Mouse (Mus musculus) intestine, embryonic 15.5 days (tissue): Measurements from ENCODE around the gene Rab25. TPM values are rescaled to one million over a fixed set of nuclear protein-coding genes. Genes with fewer than 3 reads are reported as not detected.

Experiments
- ATAC-seq: fragments of 200-750 bp; cut with Nextera tagmentation; 2 replicates; pipeline ENCODE4 v1.8.0; 2017; ENCODE audit warnings: moderate TSS enrichment, moderate library complexity
- H3K27ac ChIP-seq: fragments of 300-500 bp; sonication (generic); 2 replicates; pipeline ENCODE4 v1.5.1; 2015; ENCODE audit warnings: mild to moderate bottlenecking, inconsistent platforms
- H3K27me3 ChIP-seq: fragments of 300-500 bp; sonication (generic); replicated peaks from 2 replicates; pipeline ENCODE4 v1.6.1; 2015; ENCODE audit warnings: inconsistent platforms
- H3K36me3 ChIP-seq: fragments of 300-500 bp; sonication (generic); 2 replicates; pipeline ENCODE4 v1.6.1; 2015; ENCODE audit warnings: inconsistent platforms
- H3K4me1 ChIP-seq: fragments of 300-500 bp; sonication (generic); replicated peaks from 2 replicates; pipeline ENCODE4 v1.6.1; 2015; ENCODE audit warnings: inconsistent platforms
- H3K4me2 ChIP-seq: fragments of 300-500 bp; sonication (generic); replicated peaks from 2 replicates; pipeline ENCODE4 v1.6.1; 2015; ENCODE audit warnings: mild to moderate bottlenecking, inconsistent platforms
- H3K4me3 ChIP-seq: fragments of 300-500 bp; sonication (generic); replicated peaks from 2 replicates; pipeline ENCODE4 v1.5.1; 2015; ENCODE audit warnings: inconsistent platforms
- H3K9ac ChIP-seq: fragments of 300-500 bp; sonication (generic); 2 replicates; pipeline ENCODE4 v1.6.1; 2015; ENCODE audit warnings: inconsistent platforms
- H3K9me3 ChIP-seq: fragments of 300-500 bp; sonication (generic); 2 replicates; pipeline ENCODE4 v1.6.1; 2016; ENCODE audit warnings: inconsistent platforms
- WGBS: fragments of 180-500 bp; shearing (Covaris S2); methylation state at CpG from one replicate; pipeline ENCODE4 v1.1.7; 2015; 5-methylcytosine and 5-hydroxymethylcytosine counted together
- polyA plus RNA-seq: library from polyadenylated mRNA; unstranded; fragments of >200 nt; fragmentation: Nextera tagmentation; extraction: Ambion mirVana; gene quantifications from 2 replicates; pipeline ENCODE4 v1.2.1, GENCODE M21; 2015

Rab25 gene
- polyA plus RNA-seq, 1 experiment from 2014 or later: 75.2 TPM

DNA sequence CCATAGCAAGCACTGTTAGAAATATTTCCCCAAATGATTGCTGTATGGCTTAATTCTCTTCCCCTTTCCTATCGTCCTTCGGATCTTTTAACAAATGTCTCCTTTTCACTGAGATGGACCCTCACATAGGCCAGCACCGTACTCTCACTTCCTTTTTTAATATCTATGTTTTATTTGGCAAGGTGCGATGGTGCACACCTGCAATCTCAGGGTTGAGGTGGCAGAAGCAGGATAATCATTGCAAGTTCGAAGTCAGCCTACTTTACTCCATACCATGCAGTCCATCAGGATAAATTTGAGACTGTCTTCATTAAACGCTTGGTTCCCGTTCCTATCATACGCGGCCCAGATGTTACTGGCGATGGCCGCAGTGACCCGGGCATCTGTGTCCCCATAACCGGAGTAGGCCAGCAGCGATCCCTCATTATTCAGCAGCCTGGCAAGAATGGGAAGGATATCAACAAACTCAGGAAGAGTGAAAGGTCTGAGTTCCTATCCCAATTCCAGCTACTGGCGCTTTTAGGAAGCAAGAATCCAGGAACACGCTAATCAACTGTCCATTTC, 4.1 kb upstream of the Rab25 start:
- Histone ChIP-seq H3K36me3 (peaks cover 14% of the 10 kb centered on the region; the same call in 1 of the 2 replicates), H3K4me1 (peaks cover 22% of the 10 kb centered on the region; the same call in 1 of the 2 replicates), H3K27me3 (no peaks in the 10 kb centered on the region), H3K4me2 (peak overlapping the region; percentile 85), H3K27ac (peak overlapping the region; percentile 94), H3K4me3 (peak overlapping the region; percentile 85), H3K9ac (peak overlapping the region; percentile 78), H3K9me3 (no peaks in the 10 kb centered on the region)
- 15% methylated on average over 16 of the region's 16 CpGs for WGBS
- no peak for ATAC-seq

- no peaks in the 10 kb centered on the region for H3K9me3 ChIP-seq
- H3K4me1 ChIP-seq: peaks cover 28% of the 10 kb centered on the region; the same call in 1 of the 2 replicates
- peak overlapping the region; percentile 2; the same call in 1 of the 2 replicates for H3K9ac ChIP-seq
- H3K27me3 ChIP-seq: no peaks in the 10 kb centered on the region
- 53% methylated on average over 4 of the region's 4 CpGs for WGBS
- H3K4me3 ChIP-seq: peak overlapping the region; percentile 85
- peaks cover 8% of the 10 kb centered on the region; the same call in 1 of the 2 replicates for H3K36me3 ChIP-seq
- H3K4me2 ChIP-seq: peak overlapping the region; percentile 85
- H3K27ac ChIP-seq: no peak overlapping the region
- no peak for ATAC-seq
Observed at GRCm38 (mm10) chr3:88551586-88551985, 3.5 kb upstream of the Rab25 start.

DNA sequence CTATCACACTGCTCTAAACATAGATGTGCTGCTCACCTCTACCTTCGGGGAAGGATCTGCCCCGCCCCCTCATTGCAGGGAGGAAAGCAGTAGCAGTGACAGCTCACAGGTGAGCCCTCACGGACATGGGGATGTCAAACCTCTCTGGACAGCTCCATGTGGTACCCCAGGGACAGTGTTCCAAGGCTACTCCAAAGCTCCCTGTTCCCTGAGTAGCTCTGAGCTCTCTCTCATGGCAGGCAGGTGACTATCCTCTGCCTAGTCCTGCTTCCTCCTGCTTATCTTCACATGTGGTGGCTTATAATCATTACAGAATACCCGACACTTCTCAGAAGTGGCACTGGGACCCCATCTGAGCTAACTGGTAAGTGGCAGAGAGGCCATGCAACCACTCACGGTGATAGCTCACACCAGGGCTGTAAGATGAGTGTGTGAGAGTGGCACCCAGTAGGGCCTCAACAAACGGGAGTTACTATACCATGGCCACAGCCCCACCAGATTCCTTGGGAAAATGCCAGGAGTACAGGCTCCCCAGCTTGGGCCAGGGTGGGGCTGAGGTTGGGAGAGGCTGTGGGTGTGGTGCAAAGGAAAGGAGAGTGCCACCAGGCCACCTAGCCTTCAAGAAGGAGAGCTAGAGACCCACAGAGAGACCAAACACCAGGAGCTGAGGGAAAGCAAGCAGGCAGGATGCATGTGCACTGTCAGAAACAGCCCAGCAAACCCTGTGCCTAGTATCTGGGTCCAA, 1.3 kb downstream of the Rab25 start:
- WGBS: 60% methylated on average over 6 of the region's 6 CpGs
- no peak overlapping the region for H3K4me3 ChIP-seq
- no peaks in the 10 kb centered on the region for H3K27me3 ChIP-seq
- no peaks in the 10 kb centered on the region for H3K36me3 ChIP-seq
- peak overlapping the region; percentile 52 for H3K4me2 ChIP-seq
- 0 out of 2 replicates have a peak overlapping the region, but pooled peaks have one; percentile 13 for H3K9ac ChIP-seq
- peak; percentile 26 for ATAC-seq
- peaks cover 14% of the 10 kb centered on the region; the same call in 1 of the 2 replicates for H3K4me1 ChIP-seq
- no peak overlapping the region for H3K27ac ChIP-seq
- no peaks in the 10 kb centered on the region for H3K9me3 ChIP-seq

- 66% methylated on average over 20 of the region's 20 CpGs for WGBS
- no peak overlapping the region for H3K9ac ChIP-seq
- H3K4me2 ChIP-seq: no peak overlapping the region
- H3K27ac ChIP-seq: no peak overlapping the region
- no peak overlapping the region for H3K4me3 ChIP-seq
- no peaks in the 10 kb centered on the region for H3K36me3 ChIP-seq
- H3K9me3 ChIP-seq: no peaks in the 10 kb centered on the region
- H3K27me3 ChIP-seq: no peaks in the 10 kb centered on the region
- H3K4me1 ChIP-seq: peaks cover 10% of the 10 kb centered on the region; the same call in 1 of the 2 replicates
- no peak for ATAC-seq
Observed at GRCm38 (mm10) chr3:88544955-88545591, 3.0 kb downstream of the Rab25 start.

GRCm38 (mm10) chr3:88544514-88544913, 3.6 kb downstream of the Rab25 start:
- Histone ChIP-seq H3K27ac (no peak overlapping the region), H3K9ac (no peak overlapping the region), H3K27me3 (no peaks in the 10 kb centered on the region), H3K36me3 (no peaks in the 10 kb centered on the region), H3K4me2 (no peak overlapping the region), H3K9me3 (no peaks in the 10 kb centered on the region), H3K4me3 (no peak overlapping the region), H3K4me1 (peaks cover 10% of the 10 kb centered on the region; the same call in 1 of the 2 replicates)
- no peak for ATAC-seq
- WGBS: 46% methylated on average over 5 of the region's 5 CpGs

DNA sequence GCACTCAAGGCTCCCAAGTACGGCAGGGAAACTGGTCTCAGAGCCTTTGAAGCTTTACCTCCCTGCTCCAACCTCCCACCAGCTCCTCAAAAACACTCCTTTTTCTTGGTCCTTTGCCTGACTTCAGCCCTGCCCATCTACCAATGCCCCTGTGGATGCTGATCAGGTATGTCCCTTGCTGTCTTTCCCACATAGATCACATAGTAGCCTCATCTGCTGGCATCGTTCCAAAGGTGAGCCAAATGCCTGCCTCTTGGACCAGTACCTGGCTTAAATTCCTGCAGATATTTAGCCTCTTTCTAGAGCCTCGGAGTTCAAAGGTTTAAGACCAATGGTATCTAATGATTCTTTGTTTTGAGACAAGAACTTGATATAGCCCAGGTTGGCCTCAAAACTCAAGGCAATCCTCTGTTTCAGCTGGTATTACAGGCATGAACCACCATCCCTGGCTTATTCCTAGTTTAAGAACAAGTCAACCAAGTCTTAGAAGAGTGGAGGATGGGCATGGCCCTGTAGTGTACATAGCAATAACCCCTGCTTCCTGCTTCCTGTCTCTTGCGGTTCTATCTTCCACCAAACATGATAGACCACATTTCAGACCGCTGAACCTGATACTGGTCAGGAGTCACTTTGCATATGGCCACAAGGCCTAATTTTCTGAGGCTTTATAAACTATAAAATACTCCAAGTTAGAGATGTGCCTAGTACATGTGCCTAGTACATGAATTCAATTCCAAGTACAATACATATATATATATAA, 4.3 kb downstream of the Rab25 start:
- Histone ChIP-seq H3K36me3 (peaks cover under 1% of the 10 kb centered on the region; the same call in 1 of the 2 replicates), H3K4me2 (no peak overlapping the region), H3K27ac (no peak overlapping the region), H3K27me3 (no peaks in the 10 kb centered on the region), H3K9ac (no peak overlapping the region), H3K9me3 (no peaks in the 10 kb centered on the region), H3K4me1 (peaks cover 13% of the 10 kb centered on the region), H3K4me3 (no peak overlapping the region)
- ATAC-seq: no peak
- WGBS: 63% methylated on average over 5 of the region's 5 CpGs

- Histone ChIP-seq H3K27ac (no peak overlapping the region), H3K4me3 (no peak overlapping the region), H3K4me1 (peaks cover 16% of the 10 kb centered on the region), H3K27me3 (no peaks in the 10 kb centered on the region), H3K9me3 (no peaks in the 10 kb centered on the region), H3K4me2 (no peak overlapping the region), H3K36me3 (peaks cover 7% of the 10 kb centered on the region; the same call in 1 of the 2 replicates), H3K9ac (no peak overlapping the region)
- no peak for ATAC-seq
- WGBS: 87% methylated on average over 8 of the region's 8 CpGs
Observed at GRCm38 (mm10) chr3:88543174-88543573, 4.9 kb downstream of the Rab25 start.

DNA sequence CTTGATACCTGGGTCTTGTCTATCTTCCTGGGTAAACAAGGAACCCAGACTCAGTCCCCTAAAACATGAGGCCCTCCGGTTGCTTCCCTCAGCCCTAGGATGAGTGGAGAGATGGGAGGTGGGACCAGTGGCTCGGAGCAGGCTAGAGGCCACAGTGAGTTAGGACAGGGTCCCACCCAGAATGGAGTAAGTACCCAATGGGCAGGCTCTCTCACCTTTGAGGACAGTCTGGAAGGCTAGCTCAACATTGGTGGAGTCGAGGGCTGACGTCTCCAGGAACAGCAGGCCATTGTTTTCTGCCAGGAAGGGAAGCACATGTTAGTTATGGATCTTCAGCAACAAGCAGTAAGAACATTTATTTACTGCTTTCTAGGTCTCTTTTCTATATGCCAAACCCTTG, 5.6 kb downstream of the Rab25 start:
- H3K27ac ChIP-seq: no peak overlapping the region
- no peaks in the 10 kb centered on the region for H3K27me3 ChIP-seq
- no peaks in the 10 kb centered on the region for H3K9me3 ChIP-seq
- H3K36me3 ChIP-seq: peaks cover 9% of the 10 kb centered on the region
- 58% methylated on average over 4 of the region's 4 CpGs for WGBS
- H3K4me1 ChIP-seq: peaks cover 20% of the 10 kb centered on the region
- H3K9ac ChIP-seq: no peak overlapping the region
- H3K4me3 ChIP-seq: no peak overlapping the region
- no peak overlapping the region for H3K4me2 ChIP-seq
- no peak for ATAC-seq

DNA sequence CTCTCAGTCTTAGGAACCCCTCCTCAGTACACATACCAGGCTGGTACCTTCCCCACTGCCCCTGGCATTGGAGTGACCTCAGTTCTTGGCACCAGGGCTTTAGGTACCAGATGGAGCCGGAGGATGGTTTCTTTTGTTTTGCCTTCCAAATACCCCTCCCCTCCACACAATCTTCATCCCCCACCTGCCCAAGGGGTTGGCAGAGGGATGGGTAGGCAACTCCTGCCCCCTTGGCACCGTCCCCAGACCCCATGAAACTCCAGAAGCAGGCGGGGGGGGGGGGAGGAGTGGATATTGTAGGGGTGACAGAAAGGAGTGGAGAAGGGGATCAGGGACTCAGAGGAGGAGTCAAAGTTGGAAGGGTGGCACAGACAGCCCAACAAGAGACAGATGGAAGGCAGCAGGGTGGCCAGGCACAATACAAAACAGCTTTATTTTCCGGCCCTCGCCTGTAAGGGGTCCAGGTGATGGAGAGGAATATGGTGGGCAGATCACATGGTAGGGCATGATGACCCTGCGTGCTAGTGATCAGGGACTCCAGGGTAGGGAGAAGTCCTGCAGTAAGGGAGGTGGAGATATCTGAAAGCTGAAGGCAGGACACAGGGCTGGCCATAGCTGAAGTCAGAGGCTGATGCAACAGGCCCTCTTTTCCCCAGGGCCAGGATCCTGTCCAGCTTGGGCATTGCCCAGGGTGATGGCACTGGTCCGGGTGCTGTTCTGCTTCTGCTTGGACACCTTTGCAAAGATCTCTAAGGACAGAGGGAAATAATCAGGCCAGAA, 6.3 kb downstream of the Rab25 start:
- H3K4me1 ChIP-seq: peaks cover 22% of the 10 kb centered on the region
- no peak overlapping the region for H3K27ac ChIP-seq
- peaks cover 14% of the 10 kb centered on the region for H3K36me3 ChIP-seq
- no peak overlapping the region for H3K4me2 ChIP-seq
- H3K9ac ChIP-seq: no peak overlapping the region
- H3K27me3 ChIP-seq: no peaks in the 10 kb centered on the region
- 72% methylated on average over 7 of the region's 7 CpGs for WGBS
- H3K4me3 ChIP-seq: no peak overlapping the region
- no peak for ATAC-seq
- H3K9me3 ChIP-seq: no peaks in the 10 kb centered on the region

GRCm38 (mm10) chr3:88540085-88540484, 8.0 kb downstream of the Rab25 start:
- Histone ChIP-seq H3K9ac (no peak overlapping the region), H3K9me3 (no peaks in the 10 kb centered on the region), H3K27me3 (no peaks in the 10 kb centered on the region), H3K4me3 (no peak overlapping the region), H3K4me2 (no peak overlapping the region), H3K4me1 (peaks cover 37% of the 10 kb centered on the region), H3K27ac (no peak overlapping the region), H3K36me3 (peaks cover 22% of the 10 kb centered on the region)
- ATAC-seq: no peak
- 68% methylated on average over 5 of the region's 5 CpGs for WGBS

DNA sequence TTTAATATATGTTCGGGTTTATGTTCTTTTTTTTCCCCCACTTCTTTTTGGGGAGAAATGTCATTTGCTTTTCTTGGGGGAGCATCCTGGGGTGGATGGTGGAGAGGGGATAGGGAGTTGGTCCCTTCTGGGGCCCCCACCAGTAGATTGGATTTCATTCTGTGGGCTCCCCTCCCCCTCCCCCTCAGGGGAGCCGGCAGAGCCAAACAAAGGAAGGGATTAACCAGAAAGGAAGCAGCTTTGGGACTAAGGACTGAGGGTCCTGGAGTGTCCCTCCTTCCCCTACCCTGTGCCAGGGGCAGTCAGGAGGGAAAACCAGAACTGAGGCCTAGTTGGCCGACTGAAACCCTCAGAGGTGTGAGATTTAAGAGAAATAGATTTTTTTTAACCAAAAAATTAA, 8.7 kb downstream of the Rab25 start:
- H3K9me3 ChIP-seq: no peaks in the 10 kb centered on the region
- H3K9ac ChIP-seq: no peak overlapping the region
- 35% methylated on average over 3 of the region's 3 CpGs for WGBS
- ATAC-seq: no peak
- H3K27me3 ChIP-seq: no peaks in the 10 kb centered on the region
- H3K27ac ChIP-seq: no peak overlapping the region
- no peak overlapping the region for H3K4me2 ChIP-seq
- peaks cover 22% of the 10 kb centered on the region for H3K36me3 ChIP-seq
- H3K4me3 ChIP-seq: no peak overlapping the region
- peaks cover 44% of the 10 kb centered on the region for H3K4me1 ChIP-seq
